Mouse (Mus musculus): ENCODE measurements around the gene Chchd3. TPM values are rescaled to one million over a fixed set of nuclear protein-coding genes. Genes with fewer than 3 reads are reported as not detected.

Gene Chchd3
- total and polyA plus RNA-seq, 2 experiments from 2014 or later: 77.8 to 107 TPM

DNA sequence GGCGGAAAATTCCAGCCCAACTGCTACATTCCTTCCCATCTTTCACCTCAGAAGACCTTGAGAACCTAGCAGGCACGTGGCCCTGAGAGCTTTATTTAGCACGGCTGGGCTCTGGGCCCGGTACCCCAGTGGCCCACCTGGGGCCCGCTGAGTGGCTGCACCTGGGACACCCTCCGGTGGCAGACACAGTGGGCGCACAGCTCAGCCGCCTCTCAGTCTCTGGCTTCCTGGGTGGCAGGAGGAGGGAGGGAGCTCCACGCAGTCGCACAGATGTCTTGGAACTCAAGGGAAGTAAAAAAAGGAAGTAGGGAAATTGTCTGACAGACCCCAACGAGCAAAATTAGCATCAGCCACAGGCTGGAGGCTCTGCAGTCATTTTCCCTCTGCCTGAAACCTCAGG lies 279.5 kb downstream of the Chchd3 start:
- Histone ChIP-seq H3K4me3 (ENCODE audit: low read depth, low read length) (no peak overlapping the region), H3K4me2 (ENCODE audit: low read depth, low read length, poor library complexity, severe bottlenecking) (0 out of 2 replicates have a peak overlapping the region, but pooled peaks have one; percentile 13)

DNA sequence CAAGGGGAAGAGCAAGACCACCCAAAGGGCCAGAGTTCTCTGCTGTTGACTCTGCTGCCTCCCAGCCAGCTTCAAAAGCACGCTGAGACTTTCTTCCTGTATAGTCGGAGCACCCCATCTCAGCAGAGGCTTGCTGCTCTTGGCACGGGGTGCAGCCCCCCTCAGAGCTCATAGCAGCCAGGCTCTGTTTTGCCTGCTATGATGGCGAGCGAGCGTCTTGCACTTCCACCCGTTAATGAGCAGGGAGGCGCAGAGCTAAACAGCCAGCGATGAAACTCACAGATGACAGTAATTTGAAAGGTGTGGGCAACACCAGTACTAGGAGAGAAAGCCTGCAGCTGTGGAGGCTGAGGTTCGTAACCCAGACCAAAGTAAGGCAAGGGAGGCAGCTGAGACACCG lies 283.7 kb downstream of the Chchd3 start:
- Histone ChIP-seq H3K36me3 (ENCODE audit: insufficient read depth, low read length) (no peaks in the 10 kb centered on the region), H3K27me3 (ENCODE audit: insufficient read depth, low read length) (no peaks in the 10 kb centered on the region), H3K4me2 (ENCODE audit: low read depth, low read length, poor library complexity, severe bottlenecking) (no peak overlapping the region), H3K9me3 (ENCODE audit: low read length) (no peaks in the 10 kb centered on the region), H3K4me1 (ENCODE audit: insufficient read depth, low read length) (no peaks in the 10 kb centered on the region), H3K4me3 (ENCODE audit: low read depth, low read length) (no peak overlapping the region), H3K27ac (ENCODE audit: low read depth, low read length) (no peak overlapping the region), H3K9ac (replicated peaks; ENCODE audit: low read length, poor library complexity, severe bottlenecking) (no peak overlapping the region)
- no peak for TF ChIP-seq CTCF (IDR thresholded peaks at IDR 0.05)
- 66% methylated on average over 11 of the region's 11 CpGs for WGBS
- no peak for DNase-seq (ENCODE audit: low spot score)
- no peak for ATAC-seq (ENCODE audit: low FRiP score)

More for the DNA sequence above, 279.5 kb downstream of the Chchd3 start:
- no peaks in the 10 kb centered on the region for H3K9me3 ChIP-seq (ENCODE audit: low read length)
- no peaks in the 10 kb centered on the region for H3K36me3 ChIP-seq (ENCODE audit: insufficient read depth, low read length)
- WGBS: 25% methylated on average over 11 of the region's 11 CpGs
- TF ChIP-seq CTCF (IDR thresholded peaks at IDR 0.05): no peak
- no peaks in the 10 kb centered on the region for H3K4me1 ChIP-seq (ENCODE audit: insufficient read depth, low read length)
- H3K27ac ChIP-seq (ENCODE audit: low read depth, low read length): no peak overlapping the region
- ATAC-seq (ENCODE audit: low FRiP score) (no peak), DNase-seq (ENCODE audit: low spot score) (no peak)
- no peaks in the 10 kb centered on the region for H3K27me3 ChIP-seq (ENCODE audit: insufficient read depth, low read length)
- H3K9ac ChIP-seq (replicated peaks; ENCODE audit: low read length, poor library complexity, severe bottlenecking): no peak overlapping the region

DNA sequence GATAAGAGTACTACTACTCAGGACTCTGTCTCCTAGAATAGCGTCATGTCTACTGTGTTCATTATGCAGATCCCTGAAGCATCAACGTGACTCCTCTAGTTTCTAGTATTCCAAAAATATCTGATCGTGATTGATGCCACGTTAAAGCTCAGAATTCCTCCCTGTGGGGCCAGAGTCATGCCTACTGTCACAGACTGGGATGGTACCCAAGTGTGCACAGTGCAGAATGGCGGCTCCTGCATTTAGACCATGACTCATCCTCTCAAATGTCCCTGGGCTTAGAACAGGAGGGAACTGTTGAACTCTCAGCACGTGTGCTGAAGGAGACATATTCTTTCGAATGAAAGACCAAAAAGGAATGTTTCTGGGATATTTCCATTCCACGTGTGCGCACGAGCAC lies 305.5 kb downstream of the Chchd3 start:
- H3K9me3 ChIP-seq (ENCODE audit: low read length): no peaks in the 10 kb centered on the region
- H3K4me3 ChIP-seq (ENCODE audit: low read depth, low read length): no peak overlapping the region
- WGBS: 86% methylated on average over 10 of the region's 10 CpGs
- DNase-seq (ENCODE audit: low spot score) (no peak), ATAC-seq (ENCODE audit: low FRiP score) (no peak)
- no peak overlapping the region for H3K27ac ChIP-seq (ENCODE audit: low read depth, low read length)
- no peaks in the 10 kb centered on the region for H3K36me3 ChIP-seq (ENCODE audit: insufficient read depth, low read length)
- no peaks in the 10 kb centered on the region for H3K27me3 ChIP-seq (ENCODE audit: insufficient read depth, low read length)
- no peaks in the 10 kb centered on the region for H3K4me1 ChIP-seq (ENCODE audit: insufficient read depth, low read length)
- TF ChIP-seq CTCF (IDR thresholded peaks at IDR 0.05): no peak
- H3K9ac ChIP-seq (replicated peaks; ENCODE audit: low read length, poor library complexity, severe bottlenecking): no peak overlapping the region
- no peak overlapping the region for H3K4me2 ChIP-seq (ENCODE audit: low read depth, low read length, poor library complexity, severe bottlenecking)

DNA sequence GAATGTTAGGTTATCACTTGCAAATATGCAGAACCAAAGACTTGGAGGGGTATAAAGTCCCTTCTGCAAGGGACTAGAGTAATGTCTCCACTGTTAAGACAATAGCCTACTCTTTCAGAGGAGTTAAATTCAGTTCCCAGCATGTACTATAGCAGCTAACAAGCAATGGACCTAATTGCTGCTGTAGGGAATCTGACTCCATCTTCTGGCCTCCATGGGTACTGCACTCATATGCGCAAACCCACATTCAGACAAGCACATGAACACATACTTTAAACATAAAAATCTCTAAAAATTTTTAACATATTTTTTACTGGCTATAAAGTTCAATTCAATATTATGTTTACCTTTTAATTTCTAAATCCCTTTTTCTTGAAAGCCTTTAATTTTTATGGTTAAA lies 310.2 kb downstream of the Chchd3 start:
- DNase-seq (ENCODE audit: low spot score): no peak
- ATAC-seq (ENCODE audit: low FRiP score): no peak
- no peaks in the 10 kb centered on the region for H3K27me3 ChIP-seq (ENCODE audit: insufficient read depth, low read length)
- no peaks in the 10 kb centered on the region for H3K36me3 ChIP-seq (ENCODE audit: insufficient read depth, low read length)
- H3K27ac ChIP-seq (ENCODE audit: low read depth, low read length): no peak overlapping the region
- no peak overlapping the region for H3K4me2 ChIP-seq (ENCODE audit: low read depth, low read length, poor library complexity, severe bottlenecking)
- WGBS: 96% methylated on average over 1 of the region's 1 CpGs
- no peak overlapping the region for H3K9ac ChIP-seq (replicated peaks; ENCODE audit: low read length, poor library complexity, severe bottlenecking)
- H3K4me3 ChIP-seq (ENCODE audit: low read depth, low read length): no peak overlapping the region
- peak; percentile 56 for TF ChIP-seq CTCF (IDR thresholded peaks at IDR 0.05)
- H3K9me3 ChIP-seq (ENCODE audit: low read length): no peaks in the 10 kb centered on the region
- H3K4me1 ChIP-seq (ENCODE audit: insufficient read depth, low read length): no peaks in the 10 kb centered on the region

DNA sequence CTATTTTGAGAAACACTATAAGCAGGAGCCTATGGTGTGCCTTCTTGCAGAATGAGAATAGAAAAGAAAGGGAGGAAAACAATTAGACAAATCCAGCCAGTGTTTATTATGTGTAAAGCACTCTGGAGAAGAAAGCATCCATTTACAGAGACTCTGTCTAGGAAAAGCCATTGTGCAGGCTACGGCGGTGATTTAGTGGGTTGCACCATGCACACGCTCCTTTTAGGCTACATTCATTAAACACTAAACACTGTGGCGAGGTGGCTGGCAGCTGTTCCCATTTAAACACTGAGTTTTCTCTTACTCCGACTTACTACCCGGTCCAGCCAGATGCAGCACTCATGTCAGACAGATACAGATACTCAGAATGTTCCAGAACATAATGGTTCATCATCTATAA lies 311.3 kb downstream of the Chchd3 start:
- WGBS: 77% methylated on average over 6 of the region's 6 CpGs

DNA sequence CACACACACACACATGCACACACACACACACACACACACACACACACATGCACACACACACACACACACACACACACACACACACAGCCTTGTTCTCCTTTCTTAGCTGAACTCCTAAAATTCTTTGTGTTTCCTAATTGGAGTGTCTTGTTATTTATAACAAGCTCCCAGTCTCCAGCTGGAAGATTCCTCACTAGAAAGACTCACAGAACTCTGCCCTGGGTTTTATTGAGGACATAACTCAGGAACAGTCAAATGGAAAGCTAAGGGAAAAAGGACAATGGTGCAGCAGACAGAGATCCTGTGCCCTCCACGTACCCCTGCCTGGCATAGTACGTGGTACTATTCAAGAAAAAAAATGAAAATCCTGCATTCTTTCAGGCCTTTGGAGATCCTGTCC lies 312.7 kb downstream of the Chchd3 start:
- Histone ChIP-seq H3K9ac (replicated peaks; ENCODE audit: low read length, poor library complexity, severe bottlenecking) (no peak overlapping the region), H3K4me2 (ENCODE audit: low read depth, low read length, poor library complexity, severe bottlenecking) (no peak overlapping the region), H3K9me3 (ENCODE audit: low read length) (no peaks in the 10 kb centered on the region), H3K36me3 (ENCODE audit: insufficient read depth, low read length) (no peaks in the 10 kb centered on the region), H3K27ac (ENCODE audit: low read depth, low read length) (no peak overlapping the region), H3K4me3 (ENCODE audit: low read depth, low read length) (no peak overlapping the region), H3K4me1 (ENCODE audit: insufficient read depth, low read length) (no peaks in the 10 kb centered on the region), H3K27me3 (ENCODE audit: insufficient read depth, low read length) (no peaks in the 10 kb centered on the region)
- 88% methylated on average over 2 of the region's 2 CpGs for WGBS
- TF ChIP-seq CTCF (IDR thresholded peaks at IDR 0.05): no peak
- DNase-seq (ENCODE audit: low spot score): no peak
- no peak for ATAC-seq (ENCODE audit: low FRiP score)

More for the DNA sequence above, 311.3 kb downstream of the Chchd3 start:
- Histone ChIP-seq H3K27ac (ENCODE audit: low read depth, low read length) (no peak overlapping the region), H3K27me3 (ENCODE audit: insufficient read depth, low read length) (no peaks in the 10 kb centered on the region), H3K9me3 (ENCODE audit: low read length) (no peaks in the 10 kb centered on the region), H3K4me1 (ENCODE audit: insufficient read depth, low read length) (no peaks in the 10 kb centered on the region), H3K36me3 (ENCODE audit: insufficient read depth, low read length) (no peaks in the 10 kb centered on the region), H3K9ac (replicated peaks; ENCODE audit: low read length, poor library complexity, severe bottlenecking) (no peak overlapping the region), H3K4me2 (ENCODE audit: low read depth, low read length, poor library complexity, severe bottlenecking) (no peak overlapping the region), H3K4me3 (ENCODE audit: low read depth, low read length) (no peak overlapping the region)
- TF ChIP-seq CTCF (IDR thresholded peaks at IDR 0.05): no peak
- DNase-seq (ENCODE audit: low spot score) (no peak), ATAC-seq (ENCODE audit: low FRiP score) (no peak)

Other genes with a start within 250 kb of the Chchd3 start
- 69.8 and 72.5 TPM in 2 replicates for gene Exoc4, start 188.8 kb upstream of the Chchd3 start, total RNA-seq (2014; rRNA removed)
- gene Exoc4, start 188.8 kb upstream of the Chchd3 start, polyA plus RNA-seq (2015; fragmentation: Nextera tagmentation; extraction: Ambion mirVana): 26.6 and 29.5 TPM in 2 replicates